Mouse (Mus musculus) liver, adult 2 months (tissue): Measurements from ENCODE around the gene Mrpl23.

ENCODE experiments used
- CTCF ChIP-seq: fragments of 200-500 bp; IDR thresholded peaks from 2 replicates; pipeline ENCODE4 v1.5.1; 2011; ENCODE audit warnings: low read depth, low read length, control low read depth
- POLR2A ChIP-seq: fragments of 200-500 bp; IDR thresholded peaks from 2 replicates; pipeline ENCODE4 v1.6.1; 2011; ENCODE audit warnings: low read length, control low read depth; ENCODE audit not compliant: insufficient read depth; ENCODE audit errors: extremely low read depth

DNA sequence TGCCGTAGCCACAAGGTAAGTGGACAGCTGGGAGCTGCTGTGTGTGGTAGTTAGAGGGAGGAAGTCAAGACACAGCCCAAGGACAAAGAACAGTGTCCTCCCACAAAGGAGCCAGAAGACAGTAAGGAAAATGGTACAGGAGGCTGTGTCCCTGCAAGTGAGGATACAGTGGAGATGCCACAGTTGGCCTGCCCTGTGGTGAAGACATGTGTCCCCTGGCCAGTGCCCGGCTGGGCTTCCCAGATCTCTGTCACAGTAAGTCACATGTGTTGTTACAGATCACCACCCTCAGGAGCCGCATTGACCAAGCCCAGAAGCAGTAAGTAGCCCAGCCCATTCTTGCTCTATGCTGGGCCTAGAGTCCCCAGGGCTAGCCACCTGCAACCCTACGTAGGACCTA lies 18.4 kb upstream of the Mrpl23 start:
- TF ChIP-seq POLR2A (no peak), CTCF (no peak)
